Comparison of ENCODE assay signal across 8 mouse cellular contexts in the genomic region with DNA sequence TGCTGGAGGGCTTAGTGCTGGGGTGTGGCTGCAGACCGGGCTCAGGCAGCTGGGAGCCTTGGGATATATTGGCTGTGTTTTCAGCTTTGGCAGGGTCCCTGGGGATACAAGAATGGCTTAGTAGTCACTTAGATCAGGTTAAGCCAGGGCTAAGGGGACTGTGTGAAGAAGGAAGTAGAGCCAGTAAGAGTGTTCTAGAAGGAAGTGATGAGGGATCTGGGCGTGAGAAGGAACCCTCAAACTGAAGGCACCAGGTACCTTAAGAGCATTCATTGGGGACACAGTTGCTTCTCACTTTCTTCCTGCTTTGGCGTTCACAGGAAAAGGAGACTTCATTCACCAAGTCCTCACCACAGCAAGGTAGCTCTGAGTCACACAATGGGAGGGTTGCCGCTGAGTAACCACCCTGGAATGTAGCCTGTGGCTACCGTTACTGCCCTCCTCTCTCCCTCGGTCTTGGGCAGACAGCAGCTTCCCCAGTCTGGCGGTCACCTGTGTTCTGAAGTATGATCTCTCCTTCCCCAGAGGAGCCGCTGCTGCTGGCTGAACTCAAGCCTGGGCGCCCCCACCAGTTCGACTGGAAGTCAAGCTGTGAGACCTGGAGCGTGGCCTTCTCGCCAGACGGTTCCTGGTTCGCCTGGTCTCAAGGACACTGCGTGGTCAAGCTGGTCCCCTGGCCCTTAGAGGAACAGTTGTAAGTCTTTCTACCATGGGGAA. TPM values are rescaled to one million over a fixed set of nuclear protein-coding genes. Genes with fewer than 3 reads are reported as not detected.
DNase-seq lines count a peak whose midpoint lies in the region; ATAC-seq and TF ChIP-seq lines count a peak whose summit lies in the region.

No protein-coding gene starts in this region.

- peaks cover 29% of the 10 kb centered on the region for H3K4me1 ChIP-seq in cortical plate, adult 2 months (ENCODE audit: control insufficient read depth, insufficient read depth, low read length)
- H3K4me1 ChIP-seq in kidney, postnatal 0 days (replicated peaks; ENCODE audit: insufficient read depth, low read length): peaks cover 42% of the 10 kb centered on the region
- peaks cover 53% of the 10 kb centered on the region for H3K4me1 ChIP-seq in stomach, embryonic 16.5 days (ENCODE audit: control insufficient read depth, insufficient read depth, low read length)

- no peak for TF ChIP-seq POLR2A in cortical plate, adult 2 months (IDR thresholded peaks at IDR 0.05; ENCODE audit: extremely low read depth, insufficient read depth, low read length)

- no peak overlapping the region for H3K4me3 ChIP-seq in layer of hippocampus, adult 2 months
- no peak overlapping the region for H3K4me3 ChIP-seq in cortical plate, adult 2 months (ENCODE audit: insufficient read depth, low read length)
- H3K4me3 ChIP-seq in kidney, postnatal 0 days (replicated peaks; ENCODE audit: low read depth, low read length): no peak overlapping the region
- no peak overlapping the region for H3K4me3 ChIP-seq in stomach, embryonic 16.5 days (replicated peaks; ENCODE audit: low read length)

- H3K9ac ChIP-seq in kidney, postnatal 0 days (ENCODE audit: low read depth, low read length): no peak overlapping the region
- 0 out of 2 replicates have a peak overlapping the region, but pooled peaks have one; percentile 18 for H3K9ac ChIP-seq in stomach, embryonic 16.5 days (ENCODE audit: low read length)

- no peak for DNase-seq in layer of hippocampus, adult 2 months (ENCODE audit: low spot score in 2 of 2)
- no peak for DNase-seq in layer of hippocampus, postnatal 10 days (ENCODE audit: low spot score in 2 of 2)
- DNase-seq in kidney, postnatal 0 days (ENCODE audit: low spot score): peak; percentile 70
- DNase-seq in layer of hippocampus, adult 18-20 months (ENCODE audit: low spot score in 2 of 2): no peak
- DNase-seq in left cerebral cortex, postnatal 10 days (ENCODE audit: extremely low spot score in 1 of 2, low spot score in 2 of 2): no peak

- intact Hi-C loops in left cerebral cortex, postnatal 10 days (cut with DNase I): no loop called here

- H3K9me3 ChIP-seq in kidney, postnatal 0 days (replicated peaks; ENCODE audit: low read length): no peaks in the 10 kb centered on the region
- no peaks in the 10 kb centered on the region for H3K9me3 ChIP-seq in stomach, embryonic 16.5 days (replicated peaks; ENCODE audit: control insufficient read depth, low read length)

- H3K4me2 ChIP-seq in kidney, postnatal 0 days (ENCODE audit: low read length): peak overlapping the region; percentile 16; the same call in 1 of the 2 replicates
- peak overlapping the region; percentile 7; the same call in 1 of the 2 replicates for H3K4me2 ChIP-seq in stomach, embryonic 16.5 days (ENCODE audit: low read depth, low read length)

- H3K27me3 ChIP-seq in kidney, postnatal 0 days (ENCODE audit: insufficient read depth, low read length): no peaks in the 10 kb centered on the region
- no peaks in the 10 kb centered on the region for H3K27me3 ChIP-seq in stomach, embryonic 16.5 days (ENCODE audit: control insufficient read depth, insufficient read depth, low read length)

- peak overlapping the region; percentile 51; the same call in 1 of the 2 replicates for H3K27ac ChIP-seq in layer of hippocampus, adult 2 months
- peak overlapping the region; percentile 26; the same call in 1 of the 2 replicates for H3K27ac ChIP-seq in cortical plate, adult 2 months (ENCODE audit: insufficient read depth, low read length)
- H3K27ac ChIP-seq in kidney, postnatal 0 days: peak overlapping the region; percentile 75
- peak overlapping the region; percentile 74 for H3K27ac ChIP-seq in stomach, embryonic 16.5 days (ENCODE audit: low read length)

- ATAC-seq in kidney, postnatal 0 days (replicated peaks; ENCODE audit: low FRiP score, low read depth): peak; percentile 29
- peak; percentile 42; the same call in 1 of the 2 replicates for ATAC-seq in stomach, embryonic 16.5 days (ENCODE audit: insufficient read depth, low FRiP score)
- ATAC-seq in erythroid progenitor cell, adult 5-6 weeks (replicated peaks; ENCODE audit: low FRiP score, poor library complexity, severe bottlenecking): no peak

- no peak for TF ChIP-seq CTCF in layer of hippocampus, adult 2 months (conservative IDR thresholded peaks at IDR 0.05)
- TF ChIP-seq CTCF in cortical plate, adult 2 months (IDR thresholded peaks at IDR 0.05; ENCODE audit: extremely low read depth, insufficient read depth, low read length): no peak
- 0 out of 2 replicates have a peak, but pooled peaks have one; percentile 5 for TF ChIP-seq CTCF in kidney, postnatal 0 days (IDR thresholded peaks at IDR 0.05; ENCODE audit: low read depth)

- H3K36me3 ChIP-seq in kidney, postnatal 0 days (ENCODE audit: insufficient read depth, low read length): peaks cover 18% of the 10 kb centered on the region; the same call in 1 of the 2 replicates
- H3K36me3 ChIP-seq in stomach, embryonic 16.5 days (ENCODE audit: control insufficient read depth, insufficient read depth, low read length): 0 out of 2 replicates have a peak, but pooled peaks cover 3% of the 10 kb centered on the region

- 32% methylated on average over 15 of the region's 15 CpGs for WGBS in kidney, postnatal 0 days
- 50% methylated on average over 15 of the region's 15 CpGs for WGBS in stomach, embryonic 16.5 days

RNA-seq across cellular contexts. Expression of a gene that starts 6.1 kb away (rescaled TPM):
- total RNA-seq in layer of hippocampus, adult 2 months (2021): 100 to 1,000 TPM; 262 to 264 TPM
- 100 to 1,000 TPM; 437 to 454 TPM for total RNA-seq in layer of hippocampus, postnatal 10 days (2021)
- 414 and 428 TPM in 2 replicates for polyA plus RNA-seq in cortical plate, adult 2 months (2012; rRNA removed)
- polyA plus RNA-seq in kidney, postnatal 0 days (2015; fragmentation: Nextera tagmentation; extraction: Ambion mirVana): 89.3 and 92.2 TPM in 2 replicates
- 34.1 and 35.0 TPM in 2 replicates for polyA plus RNA-seq in stomach, embryonic 16.5 days (2015; fragmentation: Nextera tagmentation; extraction: Ambion mirVana)
- total RNA-seq in layer of hippocampus, adult 18-20 months (2021): 100 to 1,000 TPM; 270 to 283 TPM
- 100 to 1,000 TPM; 462 to 490 TPM for total RNA-seq in left cerebral cortex, postnatal 10 days (2021)
- total RNA-seq in erythroid progenitor cell, adult 5-6 weeks (2015; ENCODE audit: low replicate concordance): 6.1 and 13.4 TPM in 2 replicates
- 3.8 and 7.7 TPM in 2 replicates for total RNA-seq in erythroid progenitor cell, adult 5-6 weeks (2017; ENCODE audit: low replicate concordance)

RNA-seq across cellular contexts. Expression of a gene that starts 25.6 kb away (rescaled TPM):
- 10 to 100 TPM; 13.8 to 18.5 TPM for total RNA-seq in layer of hippocampus, adult 2 months (2021)
- total RNA-seq in layer of hippocampus, postnatal 10 days (2021): 10 to 100 TPM; 17.7 to 25.1 TPM
- polyA plus RNA-seq in cortical plate, adult 2 months (2012; rRNA removed): 16.8 and 18.5 TPM in 2 replicates
- 54.7 and 60.2 TPM in 2 replicates for polyA plus RNA-seq in kidney, postnatal 0 days (2015; fragmentation: Nextera tagmentation; extraction: Ambion mirVana)
- 75.9 and 88.6 TPM in 2 replicates for polyA plus RNA-seq in stomach, embryonic 16.5 days (2015; fragmentation: Nextera tagmentation; extraction: Ambion mirVana)
- 10 to 100 TPM; 16.8 to 18.8 TPM for total RNA-seq in layer of hippocampus, adult 18-20 months (2021)
- 10 to 100 TPM; 18.0 to 23.5 TPM for total RNA-seq in left cerebral cortex, postnatal 10 days (2021)
- total RNA-seq in erythroid progenitor cell, adult 5-6 weeks (2015; ENCODE audit: low replicate concordance): 26.4 and 28.8 TPM in 2 replicates
- total RNA-seq in erythroid progenitor cell, adult 5-6 weeks (2017; ENCODE audit: low replicate concordance): 30.8 and 54.1 TPM in 2 replicates

RNA-seq across cellular contexts. Expression of a gene that starts 44.3 kb away (rescaled TPM):
- total RNA-seq in layer of hippocampus, adult 2 months (2021): 1 to 10 TPM; 1.5 to 2.1 TPM
- total RNA-seq in layer of hippocampus, postnatal 10 days (2021): 1 to 10 TPM; 2.4 to 4.2 TPM
- 2.1 and 2.9 TPM in 2 replicates for polyA plus RNA-seq in cortical plate, adult 2 months (2012; rRNA removed)
- polyA plus RNA-seq in kidney, postnatal 0 days (2015; fragmentation: Nextera tagmentation; extraction: Ambion mirVana): 9.5 and 11.6 TPM in 2 replicates
- polyA plus RNA-seq in stomach, embryonic 16.5 days (2015; fragmentation: Nextera tagmentation; extraction: Ambion mirVana): 20.7 and 22.5 TPM in 2 replicates
- total RNA-seq in layer of hippocampus, adult 18-20 months (2021): 1 to 10 TPM; 1.8 to 2.0 TPM
- total RNA-seq in left cerebral cortex, postnatal 10 days (2021): 1 to 10 TPM; 2.0 to 2.2 TPM
- total RNA-seq in erythroid progenitor cell, adult 5-6 weeks (2015; ENCODE audit: low replicate concordance): not detected in 2 replicates
- total RNA-seq in erythroid progenitor cell, adult 5-6 weeks (2017; ENCODE audit: low replicate concordance): 0.98 TPM in 1 of 2 replicates, not detected in the other

RNA-seq across cellular contexts. Expression of a gene that starts 50.6 kb away (rescaled TPM):
- total RNA-seq in layer of hippocampus, adult 2 months (2021): 10 to 100 TPM; 40.3 to 44.6 TPM
- 10 to 100 TPM; 33.1 to 34.6 TPM for total RNA-seq in layer of hippocampus, postnatal 10 days (2021)
- polyA plus RNA-seq in cortical plate, adult 2 months (2012; rRNA removed): 9.1 TPM in 2 replicates
- polyA plus RNA-seq in kidney, postnatal 0 days (2015; fragmentation: Nextera tagmentation; extraction: Ambion mirVana): 0.42 and 0.71 TPM in 2 replicates
- polyA plus RNA-seq in stomach, embryonic 16.5 days (2015; fragmentation: Nextera tagmentation; extraction: Ambion mirVana): 0.19 and 0.36 TPM in 2 replicates
- 10 to 100 TPM; 34.1 to 35.9 TPM for total RNA-seq in layer of hippocampus, adult 18-20 months (2021)
- 10 to 100 TPM; 31.3 to 32.5 TPM for total RNA-seq in left cerebral cortex, postnatal 10 days (2021)
- under 0.01 and 0.36 TPM in 2 replicates for total RNA-seq in erythroid progenitor cell, adult 5-6 weeks (2015; ENCODE audit: low replicate concordance)
- not detected in 2 replicates for total RNA-seq in erythroid progenitor cell, adult 5-6 weeks (2017; ENCODE audit: low replicate concordance)

Comparison
In these comparisons a context has a peak if more than half of its experiments do, and no peak if none do; other contexts are left out.
1. RNA of a gene that starts 6.1 kb away (total RNA-seq): 462 to 490 TPM in left cerebral cortex, postnatal 10 days, 437 to 454 TPM in layer of hippocampus, postnatal 10 days, 270 to 283 TPM in layer of hippocampus, adult 18-20 months and 262 to 264 TPM in layer of hippocampus, adult 2 months; 3.8 to 13.4 TPM in erythroid progenitor cell, adult 5-6 weeks; every median in the first group is over 10 times any median in the second.
2. Peak in every context shown above with its lines, with median percentiles within 50 percentile points of each other: H3K27ac ChIP-seq.